Mouse (Mus musculus): ENCODE data around the gene Rnf224.
A peak's percentile ranks its signal among the peaks of the same experiment; 100 is the strongest.

Rnf224 gene

DNA sequence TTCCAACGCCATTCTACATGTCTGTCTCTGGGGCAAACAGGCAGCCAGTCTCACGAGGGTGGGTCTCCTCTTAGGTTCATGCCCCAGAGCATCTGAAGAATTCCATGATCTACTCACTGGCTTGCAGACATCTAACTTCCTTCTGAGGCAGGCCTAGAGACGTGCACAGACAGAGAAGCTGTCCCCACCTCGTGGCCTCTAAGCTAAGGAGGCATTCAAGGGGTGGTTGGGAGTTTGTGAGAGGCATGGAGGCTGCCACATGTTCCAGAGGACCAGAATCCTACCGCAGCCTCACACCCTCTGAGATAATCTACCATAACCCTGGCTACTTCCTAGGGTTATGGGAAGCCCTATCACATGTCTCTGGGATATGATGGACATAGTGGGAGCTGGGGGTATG lies 42.6 kb downstream of the Rnf224 start:
- DNase-seq = no peak

DNA sequence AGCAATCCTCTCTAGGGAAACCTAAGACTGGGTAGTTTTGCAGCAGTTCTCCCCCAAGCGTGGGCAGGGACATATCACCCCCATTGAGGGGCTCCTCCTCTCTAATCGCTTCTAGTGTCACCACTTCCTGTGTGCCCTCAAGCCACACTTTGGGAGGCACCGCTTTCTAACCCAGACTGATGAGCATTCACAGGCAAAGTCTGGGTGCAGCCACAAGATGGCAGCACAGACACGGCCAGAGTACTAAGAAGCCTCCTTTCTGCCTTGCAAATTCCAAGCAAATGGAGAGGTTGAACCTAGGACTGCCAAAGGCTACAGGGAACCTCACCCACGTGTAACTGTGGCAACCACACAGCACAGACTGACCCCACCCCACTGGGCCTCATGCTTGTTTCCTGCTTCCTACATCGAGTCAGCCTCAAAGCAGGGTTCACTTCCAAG lies 43.2 kb downstream of the Rnf224 start:
- DNase-seq = peak; percentile 90

DNA sequence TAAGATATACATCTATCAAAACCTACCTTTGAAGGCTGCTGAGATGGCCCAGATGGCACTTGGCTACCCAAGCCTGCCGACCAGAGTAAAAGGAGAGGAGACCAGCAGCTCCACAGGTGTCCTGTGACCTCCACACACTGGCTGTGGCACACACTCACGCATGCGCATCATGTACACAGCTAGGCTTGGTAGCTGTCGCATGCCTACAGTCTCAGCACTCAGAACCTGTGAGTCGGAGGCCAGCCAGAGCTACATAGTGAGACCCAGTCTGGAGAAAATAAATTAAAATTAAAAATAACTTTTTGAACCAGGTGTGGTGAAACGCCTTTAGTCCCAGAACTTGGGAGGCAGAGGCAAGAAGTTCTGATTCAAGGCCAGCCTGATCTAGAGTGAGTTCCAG lies 48.7 kb downstream of the Rnf224 start:
- DNase-seq = no peak

DNA sequence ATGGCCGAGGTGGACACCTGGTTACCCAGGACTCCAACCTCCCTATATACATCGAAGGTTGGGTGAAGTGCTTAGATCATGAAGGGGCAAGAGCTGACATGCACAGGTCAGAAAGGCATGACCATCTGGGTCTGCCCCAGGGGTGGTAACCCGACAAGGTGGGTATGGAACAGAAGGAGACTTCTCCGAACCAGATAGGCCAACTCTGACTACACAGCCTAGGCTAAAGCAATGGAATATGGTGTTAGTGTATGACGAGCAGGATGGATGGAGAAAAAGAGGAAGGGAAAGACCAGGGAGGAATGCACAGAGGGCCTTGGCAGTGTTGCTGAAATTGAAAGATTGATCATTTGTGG lies 50.0 kb downstream of the Rnf224 start:
- no peak for DNase-seq

DNA sequence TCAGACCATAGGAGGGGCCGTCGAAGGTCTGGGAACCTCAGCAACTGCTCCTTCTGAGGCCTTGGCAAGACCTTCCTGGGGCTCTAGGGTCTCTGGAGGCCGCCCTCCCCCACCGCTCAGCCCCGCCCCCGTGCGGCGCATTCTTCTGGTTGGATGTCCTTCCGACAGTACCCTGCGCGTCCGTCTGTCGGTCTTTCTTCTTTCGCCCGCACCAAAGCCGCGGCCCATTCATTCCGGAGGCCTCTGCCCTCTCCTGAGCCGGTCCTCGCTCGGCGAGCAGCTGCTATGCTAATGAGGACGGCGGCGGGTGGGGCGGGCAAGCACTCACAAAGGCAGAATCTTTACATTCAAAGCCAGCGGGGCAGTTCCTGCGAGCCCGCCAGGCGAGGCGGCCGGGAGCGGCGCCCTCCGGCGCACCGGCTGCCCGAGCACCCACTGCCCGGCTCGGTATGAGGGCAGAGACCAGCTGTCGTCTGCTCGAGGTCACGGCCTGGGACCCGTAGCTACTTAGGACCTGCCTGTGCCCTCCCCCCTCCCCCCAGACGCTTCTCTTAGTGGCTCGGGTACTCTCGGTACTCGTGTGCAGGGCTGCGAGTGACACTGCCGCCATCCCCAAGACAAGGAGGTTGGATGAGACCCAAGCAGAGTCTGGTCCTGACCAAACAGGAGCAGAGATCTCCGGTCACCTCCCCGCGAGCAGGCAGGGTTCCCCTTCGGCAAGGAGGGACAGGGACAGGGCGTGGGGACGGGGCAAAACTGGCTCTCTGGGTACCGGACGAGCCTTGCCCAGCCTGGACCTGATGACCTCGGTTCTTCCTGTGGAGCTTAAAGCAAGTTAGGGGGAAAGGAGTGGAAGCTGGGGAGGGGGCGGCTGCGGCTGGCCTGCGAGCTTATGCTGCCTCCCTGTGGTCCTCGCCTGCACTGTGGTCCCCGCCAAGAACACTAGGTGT lies 50.7 kb downstream of the Rnf224 start:
- DNase-seq = peak; percentile 78

DNA sequence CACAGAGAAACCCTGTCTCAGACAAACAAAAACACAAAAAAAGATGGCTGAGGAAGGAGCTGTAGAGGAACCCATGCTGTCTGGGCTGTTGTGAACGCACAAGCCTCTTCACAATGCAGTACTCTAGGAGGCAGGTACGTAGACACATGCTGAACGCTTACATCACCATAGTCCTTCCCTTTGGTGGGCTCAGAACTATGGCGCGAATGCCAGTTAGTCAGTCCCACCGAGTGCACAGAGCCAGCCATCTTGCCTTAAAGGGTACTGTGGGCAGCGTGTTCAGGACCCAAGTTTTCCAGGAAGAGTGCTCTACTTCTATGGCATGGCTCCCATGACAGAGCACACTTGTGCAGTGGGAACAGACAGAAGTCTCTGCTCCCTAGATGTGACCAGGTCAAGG lies 52.1 kb downstream of the Rnf224 start:
- no peak for DNase-seq

Measured in kidney, postnatal 10 days (tissue).